Mouse (Mus musculus) G1E (cell line): ENCODE measurements around the gene Anapc16.

ENCODE experiments used
- CTCF ChIP-seq: IDR thresholded peaks from 2 replicates; pipeline ENCODE4 v1.5.1; 2012; ENCODE audit warnings: low read depth, low read length, inconsistent platforms, mixed read lengths
- GATA1 ChIP-seq: IDR thresholded peaks from 2 replicates; pipeline ENCODE4 v1.6.1; 2012; ENCODE audit warnings: borderline replicate concordance, low read length, inconsistent platforms, mixed read lengths
- GATA2 ChIP-seq: IDR thresholded peaks from 2 replicates; pipeline ENCODE4 v1.6.1; 2012; ENCODE audit warnings: low read depth, low read length, inconsistent platforms, borderline replicate concordance
- POLR2AphosphoS5 ChIP-seq: IDR thresholded peaks from 2 replicates; pipeline ENCODE4 v1.6.1; 2012; ENCODE audit warnings: low read depth, low read length, inconsistent platforms; ENCODE audit not compliant: insufficient replicate concordance
- TAL1 ChIP-seq: conservative IDR thresholded peaks from 2 replicates; pipeline ENCODE4 v1.6.1; 2012; ENCODE audit warnings: low read depth, low read length, inconsistent platforms, mixed read lengths

DNA sequence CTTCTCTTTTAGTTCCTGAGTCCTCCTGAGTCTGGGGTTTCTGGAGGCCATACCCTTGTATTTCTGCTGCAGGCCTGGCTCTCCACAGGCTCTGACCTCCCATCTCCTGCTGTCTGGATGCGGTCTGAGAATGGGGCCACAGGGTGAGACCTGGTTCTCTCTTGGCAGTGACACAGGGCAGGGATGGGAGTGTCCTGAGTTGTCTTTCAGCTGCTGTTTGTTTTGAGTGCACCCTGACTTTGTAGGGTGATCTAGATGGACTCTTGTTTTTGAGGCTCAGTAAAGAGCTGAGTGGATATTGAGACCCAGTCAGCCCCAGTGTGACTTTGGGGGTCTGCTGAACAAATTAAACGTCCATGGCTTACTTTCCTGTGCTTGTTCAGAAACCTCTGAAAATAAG, 24.5 kb downstream of the Anapc16 start:
- no peak for TF ChIP-seq CTCF
- TF ChIP-seq GATA1, result no peak
- no peak for TF ChIP-seq POLR2AphosphoS5
- no peak for TF ChIP-seq GATA2
- no peak for TF ChIP-seq TAL1
